Mouse (Mus musculus) midbrain, embryonic 14.5 days (tissue): Measurements from ENCODE around the gene Chaf1a. TPM values are rescaled to one million over a fixed set of nuclear protein-coding genes. Genes with fewer than 3 reads are reported as not detected.
A peak's percentile ranks its signal among the peaks of the same experiment; 100 is the strongest.

Source experiments
- ATAC-seq: fragments of 200-750 bp; cut with Nextera tagmentation; 2 replicates; pipeline ENCODE4 v1.8.0; 2017; ENCODE audit warnings: moderate number of reproducible peaks, moderate library complexity; ENCODE audit not compliant: low FRiP score, low TSS enrichment
- DNase-seq: peaks from one replicate; pipeline ENCODE4 v3.0.0-alpha.2; 2015
- H3K27ac ChIP-seq: fragments of 300-500 bp; sonication (generic); replicated peaks from 2 replicates; pipeline ENCODE4 v1.5.1; 2014; ENCODE audit warnings: mild to moderate bottlenecking, low read depth, low read length, moderate library complexity
- H3K27me3 ChIP-seq: fragments of 300-500 bp; sonication (generic); 2 replicates; pipeline ENCODE4 v1.6.1; 2014; ENCODE audit warnings: low read length, control low read depth, mixed read lengths; ENCODE audit not compliant: control insufficient read depth, insufficient read depth
- H3K36me3 ChIP-seq: fragments of 300-500 bp; sonication (generic); 2 replicates; pipeline ENCODE4 v1.6.1; 2014; ENCODE audit warnings: low read length, control low read depth; ENCODE audit not compliant: control insufficient read depth, insufficient read depth
- H3K4me1 ChIP-seq: fragments of 300-500 bp; sonication (generic); 2 replicates; pipeline ENCODE4 v1.6.1; 2014; ENCODE audit warnings: mild to moderate bottlenecking, antibody characterized with exemption, low read length, control low read depth; ENCODE audit not compliant: control insufficient read depth, insufficient read depth
- H3K4me2 ChIP-seq: fragments of 300-500 bp; sonication (generic); 2 replicates; pipeline ENCODE4 v1.6.1; 2014; ENCODE audit warnings: mild to moderate bottlenecking, low read length, moderate library complexity
- H3K4me3 ChIP-seq: fragments of 300-500 bp; sonication (generic); replicated peaks from 2 replicates; pipeline ENCODE4 v1.5.1; 2014; ENCODE audit warnings: low read depth, low read length
- H3K9ac ChIP-seq: fragments of 300-500 bp; sonication (generic); replicated peaks from 2 replicates; pipeline ENCODE4 v1.6.1; 2014; ENCODE audit warnings: mild to moderate bottlenecking, low read length, moderate library complexity
- H3K9me3 ChIP-seq: fragments of 300-500 bp; sonication (generic); 2 replicates; pipeline ENCODE4 v1.6.1; 2016; ENCODE audit warnings: low read length, control low read depth, mixed read lengths; ENCODE audit not compliant: control insufficient read depth
- WGBS: fragments of 180-500 bp; shearing (Covaris S2); extraction: QIAGEN DNeasy Blood & Tissue Kit; methylation state at CpG from one replicate; pipeline ENCODE4 v1.1.7; 2014; 5-methylcytosine and 5-hydroxymethylcytosine counted together
- polyA plus RNA-seq: library from polyadenylated mRNA; unstranded; fragments of >200 nt; fragmentation: Nextera tagmentation; extraction: Ambion mirVana; gene quantifications from 2 replicates; pipeline ENCODE4 v1.2.1, GENCODE M21; 2014

Chaf1a gene
- polyA plus RNA-seq, 1 experiment from 2014 or later, result 4.8 TPM

GRCm38 (mm10) chr17:56079921-56080320 is 39.7 kb downstream of the Chaf1a start:
- peak; percentile 9 for DNase-seq
- H3K27ac ChIP-seq, result peak overlapping the region; percentile 71
- H3K4me1 ChIP-seq, result peaks cover 26% of the 10 kb centered on the region
- WGBS, result 3% methylated on average over 11 of the region's 11 CpGs
- peak overlapping the region; percentile 76 for H3K9ac ChIP-seq
- H3K36me3 ChIP-seq, result peaks cover 18% of the 10 kb centered on the region
- peak overlapping the region; percentile 97 for H3K4me2 ChIP-seq
- H3K4me3 ChIP-seq, result peak overlapping the region; percentile 88
- ATAC-seq, result no peak
- H3K9me3 ChIP-seq, result no peaks in the 10 kb centered on the region
- H3K27me3 ChIP-seq, result no peaks in the 10 kb centered on the region

GRCm38 (mm10) chr17:56080781-56081585 is 40.7 kb downstream of the Chaf1a start:
- peak; percentile 89 for DNase-seq
- WGBS, result 5% methylated on average over 8 of the region's 8 CpGs
- no peaks in the 10 kb centered on the region for H3K27me3 ChIP-seq
- H3K9me3 ChIP-seq, result no peaks in the 10 kb centered on the region
- peak; percentile 38 for ATAC-seq
- H3K27ac ChIP-seq, result peak overlapping the region; percentile 46; the same call in 1 of the 2 replicates
- peak overlapping the region; percentile 97 for H3K4me2 ChIP-seq
- peaks cover 19% of the 10 kb centered on the region for H3K36me3 ChIP-seq
- H3K4me1 ChIP-seq, result peaks cover 23% of the 10 kb centered on the region
- H3K4me3 ChIP-seq, result peak overlapping the region; percentile 88
- H3K9ac ChIP-seq, result peak overlapping the region; percentile 76

DNA sequence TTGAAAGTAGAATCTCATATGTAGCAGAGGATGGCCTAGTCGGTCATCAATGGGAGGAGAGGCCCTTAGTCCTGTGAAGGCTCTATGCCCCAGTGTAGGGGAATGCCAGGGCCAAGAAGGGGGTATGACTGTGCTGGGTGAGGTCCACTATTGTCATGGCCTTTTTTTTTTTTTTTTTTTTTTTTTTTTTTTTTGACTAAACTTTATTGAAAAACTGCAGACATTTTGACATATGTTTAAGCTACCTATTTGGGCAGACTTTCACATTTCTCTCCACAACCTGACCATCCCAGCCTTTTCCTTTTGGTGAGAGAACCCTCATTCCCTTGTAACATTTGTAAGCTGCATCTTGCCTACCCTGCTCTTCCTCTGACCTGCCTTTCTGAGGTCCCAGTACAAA is 52.1 kb downstream of the Chaf1a start:
- Histone ChIP-seq H3K36me3 (peaks cover 63% of the 10 kb centered on the region), H3K9me3 (no peaks in the 10 kb centered on the region), H3K27ac (no peak overlapping the region), H3K4me3 (no peak overlapping the region), H3K27me3 (no peaks in the 10 kb centered on the region), H3K4me1 (no peaks in the 10 kb centered on the region), H3K4me2 (no peak overlapping the region), H3K9ac (no peak overlapping the region)
- ATAC-seq, result no peak
- WGBS, result 93% methylated on average over 1 of the region's 1 CpGs
- DNase-seq, result no peak

DNA sequence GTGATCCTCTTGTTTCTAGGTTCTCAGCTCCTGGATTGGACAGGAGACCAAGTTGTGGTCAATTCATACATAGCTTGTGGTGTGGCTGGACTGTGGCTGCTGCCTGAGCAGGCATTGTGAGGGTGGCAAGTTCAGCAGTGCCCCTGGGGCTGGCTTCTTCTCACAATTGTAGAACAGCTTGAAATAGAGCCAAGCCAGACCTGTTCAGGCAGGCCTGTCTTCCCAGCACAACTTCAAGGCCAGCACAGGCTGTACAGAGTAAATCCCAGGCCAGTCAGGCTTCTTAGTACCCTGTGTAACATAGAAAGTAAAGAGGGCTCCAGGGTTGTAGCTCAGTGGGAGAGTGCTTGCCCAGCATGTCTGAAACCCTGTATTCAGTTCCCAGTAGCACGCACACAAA is 52.6 kb downstream of the Chaf1a start:
- DNase-seq, result no peak
- no peak overlapping the region for H3K4me2 ChIP-seq
- H3K27ac ChIP-seq, result no peak overlapping the region
- no peak overlapping the region for H3K9ac ChIP-seq
- H3K9me3 ChIP-seq, result no peaks in the 10 kb centered on the region
- WGBS, result 86% methylated on average over 1 of the region's 1 CpGs
- H3K4me1 ChIP-seq, result no peaks in the 10 kb centered on the region
- H3K4me3 ChIP-seq, result no peak overlapping the region
- H3K27me3 ChIP-seq, result no peaks in the 10 kb centered on the region
- no peak for ATAC-seq
- H3K36me3 ChIP-seq, result peaks cover 67% of the 10 kb centered on the region

DNA sequence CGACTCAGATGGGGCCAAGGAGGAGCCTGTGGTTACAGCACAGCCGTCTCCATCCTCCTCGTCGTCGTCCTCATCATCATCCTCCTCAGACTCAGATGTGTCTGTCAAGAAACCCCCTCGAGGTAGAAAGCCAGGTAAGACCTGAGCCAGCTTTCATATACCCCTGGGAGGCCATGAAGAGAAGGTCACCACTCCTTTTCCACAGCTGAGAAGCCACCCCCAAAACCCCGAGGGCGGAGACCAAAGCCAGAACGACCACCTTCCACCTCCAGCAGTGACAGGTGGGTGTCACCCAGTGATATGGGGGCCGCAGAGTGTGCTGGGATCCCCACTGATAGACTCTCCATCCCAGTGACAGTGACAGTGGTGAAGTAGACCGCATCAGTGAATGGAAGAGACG is 56.6 kb downstream of the Chaf1a start:
- Histone ChIP-seq H3K27me3 (no peaks in the 10 kb centered on the region), H3K4me3 (no peak overlapping the region), H3K27ac (no peak overlapping the region), H3K36me3 (peaks cover 80% of the 10 kb centered on the region), H3K9ac (no peak overlapping the region), H3K4me2 (no peak overlapping the region), H3K4me1 (no peaks in the 10 kb centered on the region), H3K9me3 (no peaks in the 10 kb centered on the region)
- no peak for DNase-seq
- ATAC-seq, result no peak
- WGBS, result 94% methylated on average over 12 of the region's 12 CpGs

- peaks cover 93% of the 10 kb centered on the region for H3K36me3 ChIP-seq
- ATAC-seq (no peak), DNase-seq (no peak)
- H3K4me1 ChIP-seq, result no peaks in the 10 kb centered on the region
- no peaks in the 10 kb centered on the region for H3K27me3 ChIP-seq
- no peak overlapping the region for H3K4me3 ChIP-seq
- no peak overlapping the region for H3K27ac ChIP-seq
- no peaks in the 10 kb centered on the region for H3K9me3 ChIP-seq
- H3K4me2 ChIP-seq, result no peak overlapping the region
- 92% methylated on average over 8 of the region's 8 CpGs for WGBS
- no peak overlapping the region for H3K9ac ChIP-seq
Measured at GRCm38 (mm10) chr17:56098180-56098579, 57.9 kb downstream of the Chaf1a start.

GRCm38 (mm10) chr17:56098711-56099572 is 58.7 kb downstream of the Chaf1a start:
- peaks cover 93% of the 10 kb centered on the region for H3K36me3 ChIP-seq
- no peaks in the 10 kb centered on the region for H3K4me1 ChIP-seq
- H3K9ac ChIP-seq, result no peak overlapping the region
- no peak overlapping the region for H3K4me2 ChIP-seq
- H3K27me3 ChIP-seq, result no peaks in the 10 kb centered on the region
- ATAC-seq (no peak), DNase-seq (no peak)
- WGBS, result 92% methylated on average over 15 of the region's 15 CpGs
- H3K9me3 ChIP-seq, result no peaks in the 10 kb centered on the region
- H3K27ac ChIP-seq, result no peak overlapping the region
- no peak overlapping the region for H3K4me3 ChIP-seq

DNA sequence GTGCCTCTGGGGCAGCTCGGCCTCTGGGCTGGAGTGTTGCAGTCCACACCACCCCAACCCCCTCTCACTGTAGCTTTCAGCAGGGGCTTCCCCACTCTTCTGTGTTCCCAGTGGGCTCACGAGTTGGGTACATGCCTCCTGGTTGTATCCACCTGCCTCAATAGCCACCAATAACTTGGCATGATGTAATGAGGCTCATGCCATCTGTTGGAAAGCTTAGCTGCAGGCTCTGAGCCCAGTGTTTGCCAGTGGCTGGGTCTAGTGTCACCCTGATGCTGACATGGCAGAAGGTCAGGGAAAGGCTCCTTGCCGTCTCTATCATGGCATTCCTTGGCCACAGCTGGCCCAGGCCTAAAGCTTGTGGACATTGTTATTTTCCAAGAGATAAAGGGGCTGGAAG is 60.6 kb downstream of the Chaf1a start:
- no peaks in the 10 kb centered on the region for H3K4me1 ChIP-seq
- H3K9ac ChIP-seq, result no peak overlapping the region
- no peak overlapping the region for H3K27ac ChIP-seq
- DNase-seq, result no peak
- H3K4me3 ChIP-seq, result no peak overlapping the region
- WGBS, result 95% methylated on average over 3 of the region's 3 CpGs
- H3K9me3 ChIP-seq, result no peaks in the 10 kb centered on the region
- H3K4me2 ChIP-seq, result no peak overlapping the region
- no peak for ATAC-seq
- peaks cover 81% of the 10 kb centered on the region for H3K36me3 ChIP-seq
- H3K27me3 ChIP-seq, result no peaks in the 10 kb centered on the region
